Mouse (Mus musculus): ENCODE data around the gene Rasip1. TPM values are rescaled to one million over a fixed set of nuclear protein-coding genes. Genes with fewer than 3 reads are reported as not detected.

Rasip1 gene
- total RNA-seq, 1 experiment from 2014 or later: 33.0 TPM

DNA sequence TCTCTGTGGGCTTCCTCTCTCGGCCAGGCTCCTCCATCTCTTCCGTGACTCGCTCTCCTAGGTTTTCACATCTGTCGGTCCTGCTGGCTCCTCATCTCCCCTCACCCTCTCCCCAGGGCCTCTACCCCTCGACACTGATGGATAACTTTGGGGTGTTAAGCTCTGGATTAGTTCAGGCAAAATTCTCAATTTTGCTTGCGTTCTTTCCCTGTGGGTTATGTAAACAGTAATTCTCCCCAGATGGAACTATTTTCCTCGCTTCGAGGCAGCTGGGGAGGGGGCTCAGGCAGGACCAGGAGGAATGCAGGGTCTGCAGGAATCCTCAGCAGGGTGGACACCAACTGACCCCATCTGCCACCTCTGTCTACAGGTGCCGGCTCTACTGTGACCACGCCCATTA lies 58.5 kb downstream of the Rasip1 start:
- DNase-seq: no peak

DNA sequence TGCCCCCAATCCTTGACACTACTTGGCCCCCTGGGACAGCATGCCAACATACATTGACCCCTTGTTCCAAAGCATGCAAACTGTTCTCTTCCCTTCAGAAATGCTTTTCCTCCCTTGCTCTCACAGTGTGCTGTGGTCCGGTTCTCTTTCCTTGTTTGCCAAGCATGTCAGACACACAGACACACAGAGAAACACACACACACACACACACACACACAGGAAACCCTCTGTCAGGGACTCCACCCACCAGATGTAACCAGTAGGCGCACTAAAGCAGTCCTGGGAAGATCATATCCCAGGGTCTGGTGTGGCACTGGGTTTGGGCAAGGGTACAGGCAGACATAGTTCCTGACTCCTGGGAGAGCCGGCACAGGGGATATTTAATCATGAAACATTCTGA lies 59.6 kb downstream of the Rasip1 start:
- no peak for DNase-seq

Other genes starting within 250 kb of the Rasip1 start
- 265 and 280 TPM in 2 replicates for gene Snrnp70, start 231.7 kb upstream of the Rasip1 start, total RNA-seq (2021)
- not detected in 2 replicates for gene Kcna7, start 221.8 kb upstream of the Rasip1 start, total RNA-seq (2021)
- not detected in 2 replicates for gene Ntf5, start 213.8 kb upstream of the Rasip1 start, total RNA-seq (2021)
- gene Lhb, start 206.7 kb upstream of the Rasip1 start, total RNA-seq (2021): not detected in 2 replicates
- gene Gys1, start 192.6 kb upstream of the Rasip1 start, total RNA-seq (2021): 55.4 and 62.8 TPM in 2 replicates
- 55.5 and 62.8 TPM in 2 replicates for gene Ruvbl2, start 189.4 kb upstream of the Rasip1 start, total RNA-seq (2021)
- gene Ftl1, start 167.6 kb upstream of the Rasip1 start, total RNA-seq (2021): 638 and 688 TPM in 2 replicates
- 54.4 and 60.0 TPM in 2 replicates for gene Bax, start 160.6 kb upstream of the Rasip1 start, total RNA-seq (2021)
- gene Tulp2, start 145.6 kb upstream of the Rasip1 start, total RNA-seq (2021): 0.49 and 1.1 TPM in 2 replicates
- 24.6 and 31.2 TPM in 2 replicates for gene Gm45808, start 140.7 kb upstream of the Rasip1 start, total RNA-seq (2021)
- gene Dhdh, start 138.7 kb upstream of the Rasip1 start, total RNA-seq (2021): 46.8 and 54.1 TPM in 2 replicates
- gene Nucb1, start 117.1 kb upstream of the Rasip1 start, total RNA-seq (2021): 199 and 204 TPM in 2 replicates
- 37.3 and 55.7 TPM in 2 replicates for gene Ppp1r15a, start 101.2 kb upstream of the Rasip1 start, total RNA-seq (2021)
- gene Plekha4, start 101.2 kb upstream of the Rasip1 start, total RNA-seq (2021): 3.8 and 6.5 TPM in 2 replicates
- gene Hsd17b14, start 72.6 kb upstream of the Rasip1 start, total RNA-seq (2021): 0.67 and 1.2 TPM in 2 replicates
- gene Bcat2, start 57.3 kb upstream of the Rasip1 start, total RNA-seq (2021): 149 and 151 TPM in 2 replicates
- gene Fgf21, start 12.0 kb upstream of the Rasip1 start, total RNA-seq (2021): 0.37 TPM in 1 of 2 replicates, not detected in the other
- 0.11 TPM in 1 of 2 replicates, not detected in the other for gene Fut1, start 10.2 kb upstream of the Rasip1 start, total RNA-seq (2021)
- 0.56 and 0.82 TPM in 2 replicates for gene Izumo1, start 5.7 kb upstream of the Rasip1 start, total RNA-seq (2021)
- gene Mamstr, start 12.5 kb downstream of the Rasip1 start, total RNA-seq (2021): 4.9 and 8.5 TPM in 2 replicates
- 0.11 TPM in 1 of 2 replicates, not detected in the other for gene Fut2, start 38.9 kb downstream of the Rasip1 start, total RNA-seq (2021)
- 0.26 TPM in 1 of 2 replicates, not detected in the other for gene Ntn5, start 56.5 kb downstream of the Rasip1 start, total RNA-seq (2021)
- gene Sec1, start 66.9 kb downstream of the Rasip1 start, total RNA-seq (2021): 0.22 and 0.41 TPM in 2 replicates
- 10.5 and 16.9 TPM in 2 replicates for gene Car11, start 72.4 kb downstream of the Rasip1 start, total RNA-seq (2021)
- gene Dbp, start 77.6 kb downstream of the Rasip1 start, total RNA-seq (2021): 31.2 and 46.3 TPM in 2 replicates
- 927 and 1,052 TPM in 2 replicates for gene Rpl18, start 88.0 kb downstream of the Rasip1 start, total RNA-seq (2021)
- 32.3 and 34.4 TPM in 2 replicates for gene Sphk2, start 90.5 kb downstream of the Rasip1 start, total RNA-seq (2021)
- 0.45 and 0.74 TPM in 2 replicates for gene Fam83e, start 93.7 kb downstream of the Rasip1 start, total RNA-seq (2021)
- not detected in 2 replicates for gene Spaca4, start 98.3 kb downstream of the Rasip1 start, total RNA-seq (2021)
- gene Lmtk3, start 156.2 kb downstream of the Rasip1 start, total RNA-seq (2021): 7.5 and 9.9 TPM in 2 replicates
- 0.52 and 1.0 TPM in 2 replicates for gene Sult2b1, start 157.2 kb downstream of the Rasip1 start, total RNA-seq (2021)
- gene Cyth2, start 187.1 kb downstream of the Rasip1 start, total RNA-seq (2021): 97.5 and 114 TPM in 2 replicates
- 0.48 and 0.60 TPM in 2 replicates for gene Kcnj14, start 197.3 kb downstream of the Rasip1 start, total RNA-seq (2021)
- gene Grwd1, start 203.5 kb downstream of the Rasip1 start, total RNA-seq (2021): 28.0 and 29.9 TPM in 2 replicates
- 123 and 135 TPM in 2 replicates for gene Kdelr1, start 245.3 kb downstream of the Rasip1 start, total RNA-seq (2021)

Measured in adrenal gland, postnatal 14 days (tissue).